9 mouse cellular contexts compared by ENCODE assay signal in genomic region chr5:112270764-112271541, GRCm38 (mm10). TPM values are rescaled to one million over a fixed set of nuclear protein-coding genes. Genes with fewer than 3 reads are reported as not detected.
A peak's percentile ranks its signal among the peaks of the same experiment; 100 is the strongest.
DNase-seq lines count a peak whose midpoint lies in the region; ATAC-seq and TF ChIP-seq lines count a peak whose summit lies in the region.
"Had no signal": no experiment of that assay in that cellular context is flagged by ENCODE, and none has a peak within 500 bp of the region (broad histone marks: within the 10 kb centered on the region; RNA-seq: fewer than 3 reads in every experiment).

No protein-coding gene starts in this region.

- intact Hi-C loops in left cerebral cortex, postnatal 10 days (cut with DNase I): no loop called here

- H3K27ac ChIP-seq in kidney, embryonic 15.5 days: no peak overlapping the region
- H3K27ac ChIP-seq: heart, embryonic 15.5 days had no signal

- no peak for DNase-seq in kidney, adult 11 months
- DNase-seq in brain, embryonic 14.5 days (ENCODE audit: low read depth): peak; percentile 75
- peak; percentile 58 to 65 for DNase-seq in left cerebral cortex, postnatal 10 days (ENCODE audit: extremely low spot score in 1 of 2, low spot score in 2 of 2)
- peak; percentile 65 for DNase-seq in retina, embryonic 14.5 days (ENCODE audit: low spot score)
- DNase-seq in yolk sac, embryonic 10.5 days (ENCODE audit: low spot score): no peak
- no peak for DNase-seq in lung, adult 18-20 months
- DNase-seq in ovary, postnatal 10 days (ENCODE audit: low spot score): no peak

- no peak for TF ChIP-seq POLR2A in brain, embryonic 14.5 days (IDR thresholded peaks at IDR 0.05; ENCODE audit: borderline replicate concordance, extremely low read depth, insufficient read depth, insufficient read length, poor library complexity, severe bottlenecking)

- ATAC-seq in kidney, embryonic 15.5 days (replicated peaks; ENCODE audit: low FRiP score): no peak

- H3K4me1 ChIP-seq in kidney, embryonic 15.5 days: peaks cover 56% of the 10 kb centered on the region

- H3K9ac ChIP-seq in kidney, embryonic 15.5 days: no peak overlapping the region
- H3K9ac ChIP-seq: heart, embryonic 15.5 days had no signal

- H3K4me2 ChIP-seq in kidney, embryonic 15.5 days: 0 out of 2 replicates have a peak overlapping the region, but pooled peaks have one; percentile 18
- H3K4me2 ChIP-seq: heart, embryonic 15.5 days had no signal

- peaks cover 19% of the 10 kb centered on the region; the same call in 1 of the 2 replicates for H3K27me3 ChIP-seq in kidney, embryonic 15.5 days

- H3K9me3 ChIP-seq in kidney, embryonic 15.5 days (replicated peaks): no peaks in the 10 kb centered on the region
- H3K9me3 ChIP-seq: heart, embryonic 15.5 days had no signal

- no peak for TF ChIP-seq CTCF in brain, embryonic 14.5 days (IDR thresholded peaks at IDR 0.05; ENCODE audit: borderline replicate concordance, extremely low read depth, insufficient read depth, insufficient read length)

- H3K36me3 ChIP-seq in kidney, embryonic 15.5 days: no peaks in the 10 kb centered on the region
- H3K36me3 ChIP-seq: heart, embryonic 15.5 days had no signal

- 43% methylated on average over 24 of the region's 24 CpGs for WGBS in kidney, embryonic 15.5 days

- no peak overlapping the region for H3K4me3 ChIP-seq in kidney, embryonic 15.5 days (replicated peaks)
- H3K4me3 ChIP-seq: heart, embryonic 15.5 days had no signal

RNA-seq across cellular contexts. Expression of gene Tpst2, which starts 5.5 kb away (rescaled TPM):
- polyA plus RNA-seq in kidney, embryonic 15.5 days (2015; fragmentation: Nextera tagmentation; extraction: Ambion mirVana): 53.4 and 60.0 TPM in 2 replicates
- 20.1 and 24.6 TPM in 2 replicates for polyA plus RNA-seq in brain, embryonic 14.5 days (2012; rRNA removed)
- total RNA-seq in left cerebral cortex, postnatal 10 days (2021): 10 to 100 TPM; 34.4 to 34.6 TPM

RNA-seq across cellular contexts. Expression of gene Crybb1, which starts 15.3 kb away (rescaled TPM):
- 2.1 and 2.4 TPM in 2 replicates for polyA plus RNA-seq in kidney, embryonic 15.5 days (2015; fragmentation: Nextera tagmentation; extraction: Ambion mirVana)
- 1.1 and 1.6 TPM in 2 replicates for polyA plus RNA-seq in brain, embryonic 14.5 days (2012; rRNA removed)
- total RNA-seq in left cerebral cortex, postnatal 10 days (2021): 10 to 100 TPM in 1 of 2 experiments, 1 to 10 TPM in 1; 10.0 to 12.1 TPM

RNA-seq across cellular contexts. Expression of gene Cryba4, which starts 18.6 kb away (rescaled TPM):
- polyA plus RNA-seq in kidney, embryonic 15.5 days (2015; fragmentation: Nextera tagmentation; extraction: Ambion mirVana): 0.99 and 1.1 TPM in 2 replicates
- 1.00 and 1.6 TPM in 2 replicates for polyA plus RNA-seq in brain, embryonic 14.5 days (2012; rRNA removed)
- 1 to 10 TPM in 1 of 2 experiments, under 1 TPM in 1; 0.67 to 1.5 TPM for total RNA-seq in left cerebral cortex, postnatal 10 days (2021)

RNA-seq across cellular contexts. Expression of gene Tfip11, which starts 55.2 kb away (rescaled TPM):
- 30.5 and 33.8 TPM in 2 replicates for polyA plus RNA-seq in kidney, embryonic 15.5 days (2015; fragmentation: Nextera tagmentation; extraction: Ambion mirVana)
- polyA plus RNA-seq in brain, embryonic 14.5 days (2012; rRNA removed): 41.2 and 44.6 TPM in 2 replicates
- 10 to 100 TPM; 33.0 to 34.9 TPM for total RNA-seq in left cerebral cortex, postnatal 10 days (2021)

Comparison
In these comparisons a context has a peak if more than half of its experiments do, and no peak if none do; other contexts are left out.
1. DNase-seq: peak in brain, embryonic 14.5 days (single experiment), left cerebral cortex, postnatal 10 days (2 of 2) and retina, embryonic 14.5 days (single experiment); none in kidney, adult 11 months (single experiment), yolk sac, embryonic 10.5 days (single experiment), lung, adult 18-20 months (0 of 2) and ovary, postnatal 10 days (single experiment).